Mouse (Mus musculus): ENCODE data around the gene BC049352. TPM values are rescaled to one million over a fixed set of nuclear protein-coding genes. Genes with fewer than 3 reads are reported as not detected.

The BC049352 gene
- polyA plus RNA-seq, 1 experiment from 2014 or later = 1.0 TPM

- Histone ChIP-seq H3K27ac (replicated peaks; ENCODE audit: low read depth, low read length) (no peak overlapping the region), H3K4me2 (ENCODE audit: low read depth, low read length) (peak overlapping the region; percentile 60), H3K4me3 (ENCODE audit: low read depth, low read length) (peak overlapping the region; percentile 31), H3K36me3 (ENCODE audit: control insufficient read depth, insufficient read depth, low read length) (no peaks in the 10 kb centered on the region), H3K27me3 (replicated peaks; ENCODE audit: control insufficient read depth, insufficient read depth, low read length) (peaks cover 68% of the 10 kb centered on the region), H3K9me3 (ENCODE audit: control insufficient read depth, low read length) (no peaks in the 10 kb centered on the region), H3K9ac (ENCODE audit: low read depth, low read length) (peak overlapping the region; percentile 44; the same call in 1 of the 2 replicates), H3K4me1 (ENCODE audit: control insufficient read depth, insufficient read depth, low read length) (no peaks in the 10 kb centered on the region)
- ATAC-seq (ENCODE audit: low read depth) (0 out of 2 replicates have a peak, but pooled peaks have one; percentile 17), DNase-seq (ENCODE audit: low spot score) (no peak)
- WGBS = 4% methylated on average over 24 of the region's 27 CpGs
Measured at GRCm38 (mm10) chr9:45145533-45146266, 36.1 kb upstream of the BC049352 start.

- ATAC-seq (ENCODE audit: low read depth) = peak; percentile 47; the same call in 1 of the 2 replicates
- no peaks in the 10 kb centered on the region for H3K4me1 ChIP-seq (ENCODE audit: control insufficient read depth, insufficient read depth, low read length)
- peak overlapping the region; percentile 60 for H3K4me2 ChIP-seq (ENCODE audit: low read depth, low read length)
- no peaks in the 10 kb centered on the region for H3K36me3 ChIP-seq (ENCODE audit: control insufficient read depth, insufficient read depth, low read length)
- H3K27ac ChIP-seq (replicated peaks; ENCODE audit: low read depth, low read length) = no peak overlapping the region
- peak; percentile 48 for DNase-seq (ENCODE audit: low spot score)
- no peaks in the 10 kb centered on the region for H3K9me3 ChIP-seq (ENCODE audit: control insufficient read depth, low read length)
- no peak overlapping the region for H3K9ac ChIP-seq (ENCODE audit: low read depth, low read length)
- H3K27me3 ChIP-seq (replicated peaks; ENCODE audit: control insufficient read depth, insufficient read depth, low read length) = peaks cover 63% of the 10 kb centered on the region
- WGBS = 0% methylated on average over 5 of the region's 5 CpGs
- peak overlapping the region; percentile 31 for H3K4me3 ChIP-seq (ENCODE audit: low read depth, low read length)
Measured at GRCm38 (mm10) chr9:45146267-45146597, 35.6 kb upstream of the BC049352 start.

- Histone ChIP-seq H3K4me1 (ENCODE audit: control insufficient read depth, insufficient read depth, low read length) (no peaks in the 10 kb centered on the region), H3K27me3 (replicated peaks; ENCODE audit: control insufficient read depth, insufficient read depth, low read length) (peaks cover 24% of the 10 kb centered on the region), H3K27ac (replicated peaks; ENCODE audit: low read depth, low read length) (no peak overlapping the region), H3K9me3 (ENCODE audit: control insufficient read depth, low read length) (no peaks in the 10 kb centered on the region), H3K9ac (ENCODE audit: low read depth, low read length) (no peak overlapping the region), H3K4me3 (ENCODE audit: low read depth, low read length) (no peak overlapping the region), H3K4me2 (ENCODE audit: low read depth, low read length) (no peak overlapping the region), H3K36me3 (ENCODE audit: control insufficient read depth, insufficient read depth, low read length) (no peaks in the 10 kb centered on the region)
- ATAC-seq (ENCODE audit: low read depth) (no peak), DNase-seq (ENCODE audit: low spot score) (no peak)
- WGBS = 82% methylated on average over 1 of the region's 1 CpGs
Measured at GRCm38 (mm10) chr9:45150933-45151332, 30.9 kb upstream of the BC049352 start.

- Histone ChIP-seq H3K9me3 (ENCODE audit: control insufficient read depth, low read length) (no peaks in the 10 kb centered on the region), H3K4me2 (ENCODE audit: low read depth, low read length) (no peak overlapping the region), H3K36me3 (ENCODE audit: control insufficient read depth, insufficient read depth, low read length) (no peaks in the 10 kb centered on the region), H3K4me3 (ENCODE audit: low read depth, low read length) (no peak overlapping the region), H3K9ac (ENCODE audit: low read depth, low read length) (no peak overlapping the region), H3K4me1 (ENCODE audit: control insufficient read depth, insufficient read depth, low read length) (no peaks in the 10 kb centered on the region), H3K27me3 (replicated peaks; ENCODE audit: control insufficient read depth, insufficient read depth, low read length) (peaks cover 5% of the 10 kb centered on the region; the same call in 1 of the 2 replicates), H3K27ac (replicated peaks; ENCODE audit: low read depth, low read length) (no peak overlapping the region)
- WGBS = 66% methylated on average over 7 of the region's 7 CpGs
- DNase-seq (ENCODE audit: low spot score) = no peak
- no peak for ATAC-seq (ENCODE audit: low read depth)
Measured at GRCm38 (mm10) chr9:45153361-45153760, 28.4 kb upstream of the BC049352 start.

- no peak overlapping the region for H3K9ac ChIP-seq (ENCODE audit: low read depth, low read length)
- no peak for ATAC-seq (ENCODE audit: low read depth)
- H3K4me3 ChIP-seq (ENCODE audit: low read depth, low read length) = no peak overlapping the region
- no peak overlapping the region for H3K27ac ChIP-seq (replicated peaks; ENCODE audit: low read depth, low read length)
- WGBS = 73% methylated on average over 5 of the region's 5 CpGs
- H3K4me2 ChIP-seq (ENCODE audit: low read depth, low read length) = no peak overlapping the region
- H3K9me3 ChIP-seq (ENCODE audit: control insufficient read depth, low read length) = no peaks in the 10 kb centered on the region
- no peaks in the 10 kb centered on the region for H3K36me3 ChIP-seq (ENCODE audit: control insufficient read depth, insufficient read depth, low read length)
- DNase-seq (ENCODE audit: low spot score) = no peak
- no peaks in the 10 kb centered on the region for H3K4me1 ChIP-seq (ENCODE audit: control insufficient read depth, insufficient read depth, low read length)
- no peaks in the 10 kb centered on the region for H3K27me3 ChIP-seq (replicated peaks; ENCODE audit: control insufficient read depth, insufficient read depth, low read length)
Measured at GRCm38 (mm10) chr9:45167903-45168302, 13.9 kb upstream of the BC049352 start.

GRCm38 (mm10) chr9:45170150-45170549, 11.7 kb upstream of the BC049352 start:
- no peaks in the 10 kb centered on the region for H3K4me1 ChIP-seq (ENCODE audit: control insufficient read depth, insufficient read depth, low read length)
- no peak overlapping the region for H3K9ac ChIP-seq (ENCODE audit: low read depth, low read length)
- no peak overlapping the region for H3K4me2 ChIP-seq (ENCODE audit: low read depth, low read length)
- DNase-seq (ENCODE audit: low spot score) = no peak
- H3K27ac ChIP-seq (replicated peaks; ENCODE audit: low read depth, low read length) = no peak overlapping the region
- no peak overlapping the region for H3K4me3 ChIP-seq (ENCODE audit: low read depth, low read length)
- no peaks in the 10 kb centered on the region for H3K36me3 ChIP-seq (ENCODE audit: control insufficient read depth, insufficient read depth, low read length)
- WGBS = 84% methylated on average over 5 of the region's 5 CpGs
- H3K9me3 ChIP-seq (ENCODE audit: control insufficient read depth, low read length) = no peaks in the 10 kb centered on the region
- ATAC-seq (ENCODE audit: low read depth) = no peak
- no peaks in the 10 kb centered on the region for H3K27me3 ChIP-seq (replicated peaks; ENCODE audit: control insufficient read depth, insufficient read depth, low read length)

- ATAC-seq (ENCODE audit: low read depth) = no peak
- no peaks in the 10 kb centered on the region for H3K27me3 ChIP-seq (replicated peaks; ENCODE audit: control insufficient read depth, insufficient read depth, low read length)
- H3K4me1 ChIP-seq (ENCODE audit: control insufficient read depth, insufficient read depth, low read length) = no peaks in the 10 kb centered on the region
- no peaks in the 10 kb centered on the region for H3K36me3 ChIP-seq (ENCODE audit: control insufficient read depth, insufficient read depth, low read length)
- H3K9me3 ChIP-seq (ENCODE audit: control insufficient read depth, low read length) = no peaks in the 10 kb centered on the region
- no peak overlapping the region for H3K27ac ChIP-seq (replicated peaks; ENCODE audit: low read depth, low read length)
- DNase-seq (ENCODE audit: low spot score) = no peak
- H3K4me3 ChIP-seq (ENCODE audit: low read depth, low read length) = no peak overlapping the region
- H3K9ac ChIP-seq (ENCODE audit: low read depth, low read length) = no peak overlapping the region
- 72% methylated on average over 1 of the region's 1 CpGs for WGBS
- no peak overlapping the region for H3K4me2 ChIP-seq (ENCODE audit: low read depth, low read length)
Measured at GRCm38 (mm10) chr9:45171073-45171610, 10.7 kb upstream of the BC049352 start.

- Histone ChIP-seq H3K36me3 (ENCODE audit: control insufficient read depth, insufficient read depth, low read length) (no peaks in the 10 kb centered on the region), H3K4me2 (ENCODE audit: low read depth, low read length) (no peak overlapping the region), H3K4me1 (ENCODE audit: control insufficient read depth, insufficient read depth, low read length) (no peaks in the 10 kb centered on the region), H3K27ac (replicated peaks; ENCODE audit: low read depth, low read length) (no peak overlapping the region), H3K4me3 (ENCODE audit: low read depth, low read length) (no peak overlapping the region), H3K27me3 (replicated peaks; ENCODE audit: control insufficient read depth, insufficient read depth, low read length) (no peaks in the 10 kb centered on the region), H3K9me3 (ENCODE audit: control insufficient read depth, low read length) (no peaks in the 10 kb centered on the region), H3K9ac (ENCODE audit: low read depth, low read length) (no peak overlapping the region)
- WGBS = 54% methylated on average over 3 of the region's 3 CpGs
- no peak for DNase-seq (ENCODE audit: low spot score)
- ATAC-seq (ENCODE audit: low read depth) = no peak
Measured at GRCm38 (mm10) chr9:45173475-45173874, 8.3 kb upstream of the BC049352 start.

- H3K36me3 ChIP-seq (ENCODE audit: control insufficient read depth, insufficient read depth, low read length) = no peaks in the 10 kb centered on the region
- WGBS = 80% methylated on average over 5 of the region's 5 CpGs
- no peak overlapping the region for H3K9ac ChIP-seq (ENCODE audit: low read depth, low read length)
- no peaks in the 10 kb centered on the region for H3K4me1 ChIP-seq (ENCODE audit: control insufficient read depth, insufficient read depth, low read length)
- no peak overlapping the region for H3K27ac ChIP-seq (replicated peaks; ENCODE audit: low read depth, low read length)
- DNase-seq (ENCODE audit: low spot score) (no peak), ATAC-seq (ENCODE audit: low read depth) (no peak)
- H3K4me3 ChIP-seq (ENCODE audit: low read depth, low read length) = no peak overlapping the region
- no peaks in the 10 kb centered on the region for H3K27me3 ChIP-seq (replicated peaks; ENCODE audit: control insufficient read depth, insufficient read depth, low read length)
- no peak overlapping the region for H3K4me2 ChIP-seq (ENCODE audit: low read depth, low read length)
- no peaks in the 10 kb centered on the region for H3K9me3 ChIP-seq (ENCODE audit: control insufficient read depth, low read length)
Measured at GRCm38 (mm10) chr9:45179282-45179681, 2.5 kb upstream of the BC049352 start.
